Mouse (Mus musculus) inflammation-experienced regulatory T-cells, adult 6 months (primary cell): ENCODE measurements around the gene Foxp1. TPM values are rescaled to one million over a fixed set of nuclear protein-coding genes. Genes with fewer than 3 reads are reported as not detected.

ENCODE experiments used
- ATAC-seq: one replicate; pipeline ENCODE4 v1.8.0; 2017
- polyA plus RNA-seq, 3 experiments: library from polyadenylated mRNA; unstranded; fragments of 100-300 nt; shearing (Covaris generic); gene quantifications; one replicate each; pipeline ENCODE4 v1.2.1; 2017

Gene Foxp1
- polyA plus RNA-seq, 3 experiments from 2014 or later: 83.3 to 273 (median 271) TPM

DNA sequence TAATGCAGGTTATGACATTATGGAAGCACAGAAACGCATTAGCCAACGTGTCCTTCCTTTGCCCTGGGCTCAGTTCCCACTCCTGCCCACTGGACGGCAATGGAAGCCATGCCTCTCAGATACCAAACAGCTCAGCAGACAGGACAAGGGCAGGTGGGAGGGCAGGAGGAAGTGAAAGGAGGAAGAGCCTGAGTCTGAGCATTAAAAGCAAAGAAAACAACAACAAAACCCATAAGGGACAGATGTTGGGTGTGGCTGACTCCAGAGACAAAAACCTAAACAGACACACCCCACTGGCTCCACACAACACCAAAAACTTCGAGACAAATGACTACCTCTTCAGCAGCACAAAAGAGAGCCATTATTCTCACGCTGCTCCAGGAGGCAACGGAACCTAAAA is 515.0 kb downstream of the Foxp1 start:
- no peak for ATAC-seq

DNA sequence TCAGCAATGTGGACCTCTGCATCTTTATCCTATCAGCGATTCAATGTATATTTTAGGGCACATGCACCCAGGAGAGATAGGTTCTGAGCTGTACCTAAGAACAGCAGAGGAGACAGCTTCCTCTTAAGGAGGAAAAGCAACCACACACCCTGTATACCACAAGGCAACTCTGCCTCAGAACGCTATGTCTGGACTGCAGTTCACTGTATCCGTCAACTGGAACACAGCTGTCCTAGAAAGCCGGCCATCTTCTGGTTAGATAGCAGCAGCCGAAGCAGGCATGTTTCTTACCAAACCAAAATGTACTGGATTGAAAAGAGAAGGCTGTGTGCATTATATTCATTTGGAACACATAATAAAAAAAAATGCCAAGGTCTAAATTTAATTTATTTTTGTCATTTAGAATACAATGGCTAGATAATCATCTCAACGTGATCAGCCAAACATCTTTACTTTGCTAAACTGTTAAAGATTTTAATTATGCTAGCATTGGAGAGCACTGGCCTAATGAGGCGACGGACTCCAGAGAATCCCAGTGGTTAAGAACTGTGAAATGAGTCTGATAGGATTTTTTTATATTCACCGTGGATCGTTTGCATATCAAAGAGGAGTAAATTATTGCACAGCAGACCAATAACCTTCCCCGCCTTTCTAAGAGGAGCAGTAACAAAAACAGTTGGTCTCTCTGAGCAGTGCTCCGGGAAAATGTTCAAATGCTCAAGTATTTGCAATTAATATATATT is 518.1 kb downstream of the Foxp1 start:
- no peak for ATAC-seq

DNA sequence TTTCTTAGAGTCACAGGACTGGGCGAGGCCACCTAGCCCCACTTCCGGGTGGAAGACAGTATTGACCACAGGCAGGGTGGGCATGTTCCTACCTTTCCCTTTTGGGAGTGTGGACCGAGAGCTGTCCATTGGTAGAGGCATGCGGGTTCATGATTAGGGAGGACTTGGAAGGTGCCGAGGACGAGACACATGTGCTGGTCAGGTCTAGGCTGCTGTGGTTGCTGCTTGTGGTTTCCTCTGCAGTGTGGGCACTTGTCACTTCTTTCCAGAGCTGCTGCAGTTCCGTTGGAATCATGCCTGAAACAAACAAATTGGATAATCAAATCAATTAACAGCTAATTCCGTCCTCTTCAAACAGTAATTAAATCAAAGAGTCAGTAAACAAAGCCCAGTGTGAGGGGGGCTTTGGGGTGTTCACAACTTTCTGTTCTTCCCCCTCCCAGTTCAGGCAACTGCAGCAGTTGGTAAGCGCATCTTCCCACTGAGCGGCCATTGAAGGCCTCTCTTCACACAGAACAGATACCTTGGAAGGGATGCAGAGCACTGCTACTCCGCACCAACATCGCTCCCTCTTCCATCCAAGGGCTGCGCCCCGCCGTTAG is 519.3 kb downstream of the Foxp1 start:
- ATAC-seq: no peak

DNA sequence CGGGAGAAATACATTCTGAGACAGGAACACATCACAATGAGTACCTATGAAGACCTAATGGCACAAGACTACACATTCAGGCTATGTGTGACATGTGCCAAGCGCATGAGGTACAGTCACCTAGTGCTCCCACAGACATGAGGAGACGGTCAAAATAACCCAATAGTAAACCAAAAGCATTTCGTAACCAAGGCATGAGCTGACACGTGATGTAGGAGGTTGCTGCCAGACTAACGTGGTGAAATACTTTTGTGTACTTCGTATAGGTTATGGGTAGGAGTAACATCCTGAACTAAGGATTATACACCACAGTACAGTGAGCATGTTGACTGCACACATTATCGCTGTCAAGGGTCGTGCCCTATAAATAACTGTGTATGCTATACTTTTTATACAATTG is 520.9 kb downstream of the Foxp1 start:
- ATAC-seq: no peak

DNA sequence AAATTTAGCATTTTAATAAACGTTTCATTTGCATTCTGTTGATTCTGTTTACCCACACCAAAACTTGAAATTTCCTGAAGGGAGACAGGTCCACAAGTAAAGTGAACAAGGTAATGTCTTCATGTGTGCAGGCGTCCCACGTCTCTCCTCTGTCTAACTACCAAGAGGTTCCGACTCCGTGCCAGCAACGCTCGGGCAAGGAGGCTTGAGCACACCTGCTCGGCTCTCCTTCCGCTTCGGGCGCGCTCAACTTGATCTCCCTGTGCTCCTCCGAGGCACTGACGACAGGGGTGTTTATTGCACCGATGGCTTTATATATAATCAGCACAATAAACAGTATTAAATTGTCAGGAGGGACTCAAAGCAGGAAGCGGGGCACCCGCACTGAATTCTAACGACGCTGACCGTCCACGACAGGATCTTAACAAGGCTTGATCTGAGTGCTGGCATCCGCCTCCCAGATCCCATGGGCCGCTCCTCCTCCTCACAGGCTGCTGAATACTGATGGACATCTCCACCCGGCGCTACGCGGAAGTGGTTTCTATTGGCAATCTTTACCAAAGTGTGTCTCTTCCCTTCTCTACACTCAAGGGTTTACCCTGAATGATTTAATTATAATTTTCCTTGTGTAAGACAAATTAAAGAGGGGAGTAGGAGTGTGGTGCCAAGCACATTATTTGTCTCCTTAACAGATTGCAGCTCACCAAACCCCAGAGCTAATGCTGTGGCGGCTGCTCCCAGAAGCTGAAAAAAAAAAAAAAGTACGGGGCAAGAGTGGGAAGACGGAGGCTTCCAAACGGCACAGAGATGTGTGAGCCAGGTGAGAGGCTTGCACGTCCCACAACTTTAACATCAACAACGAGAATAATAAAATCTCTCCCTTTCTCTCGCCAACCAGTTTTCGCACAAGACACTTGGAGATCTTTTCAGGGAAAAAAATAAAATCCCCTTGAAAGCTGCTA is 523.3 kb downstream of the Foxp1 start:
- ATAC-seq: no peak

DNA sequence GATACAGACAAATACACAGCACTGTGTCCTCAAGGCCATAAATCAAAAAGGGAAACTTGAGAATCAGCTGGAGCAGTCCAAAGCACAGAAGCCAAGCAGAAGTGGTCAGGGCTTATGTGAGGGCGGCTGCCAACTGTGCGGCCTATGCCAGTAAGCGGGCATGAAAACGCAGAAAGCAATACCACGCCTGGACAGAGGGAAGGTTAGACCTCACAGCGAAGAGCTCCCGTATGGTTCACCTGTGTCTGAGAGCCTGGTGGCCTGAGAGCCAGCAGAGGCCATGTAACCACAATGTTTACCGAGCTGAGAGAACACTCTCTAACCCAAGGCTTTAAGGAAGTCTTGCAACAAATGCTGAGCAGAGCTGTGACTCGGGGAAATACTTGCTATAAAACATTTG is 524.8 kb downstream of the Foxp1 start:
- no peak for ATAC-seq

DNA sequence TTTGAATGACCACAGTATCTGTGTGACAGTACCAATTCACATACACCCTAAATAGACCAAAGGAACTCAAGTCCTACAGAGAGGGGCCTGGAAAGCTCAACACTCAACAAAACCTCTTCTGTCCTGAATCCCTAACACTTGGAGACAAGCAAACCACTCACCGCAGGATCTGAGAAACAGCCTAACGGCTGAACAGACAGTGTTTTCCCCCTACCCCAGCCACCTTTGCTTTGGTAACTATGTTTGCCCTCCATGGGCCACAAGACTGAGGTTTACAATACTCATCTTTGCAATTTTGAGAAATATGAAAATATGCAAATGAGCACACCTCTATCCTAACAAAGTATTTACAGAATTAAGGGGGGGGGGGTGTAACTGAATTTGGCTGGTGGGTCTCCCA is 525.7 kb downstream of the Foxp1 start:
- no peak for ATAC-seq

DNA sequence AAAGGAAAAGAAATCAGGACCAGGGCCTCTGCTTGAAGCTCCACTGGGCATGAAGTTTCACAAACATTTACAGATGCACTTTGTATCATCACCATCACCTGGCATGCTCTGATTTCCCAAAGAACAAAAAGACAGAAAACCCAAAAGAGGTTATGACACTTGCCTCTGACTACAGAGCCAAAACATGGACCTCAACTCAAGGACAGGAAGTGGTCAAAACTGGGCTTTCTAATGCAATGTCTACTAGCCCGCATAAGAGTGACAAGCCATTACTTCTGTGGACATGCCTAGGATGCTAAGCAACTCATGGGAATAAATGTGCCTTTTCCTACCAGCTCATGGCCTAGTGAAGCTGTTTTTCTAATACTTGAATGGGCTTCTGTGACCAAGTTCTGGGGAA is 526.2 kb downstream of the Foxp1 start:
- ATAC-seq: no peak

DNA sequence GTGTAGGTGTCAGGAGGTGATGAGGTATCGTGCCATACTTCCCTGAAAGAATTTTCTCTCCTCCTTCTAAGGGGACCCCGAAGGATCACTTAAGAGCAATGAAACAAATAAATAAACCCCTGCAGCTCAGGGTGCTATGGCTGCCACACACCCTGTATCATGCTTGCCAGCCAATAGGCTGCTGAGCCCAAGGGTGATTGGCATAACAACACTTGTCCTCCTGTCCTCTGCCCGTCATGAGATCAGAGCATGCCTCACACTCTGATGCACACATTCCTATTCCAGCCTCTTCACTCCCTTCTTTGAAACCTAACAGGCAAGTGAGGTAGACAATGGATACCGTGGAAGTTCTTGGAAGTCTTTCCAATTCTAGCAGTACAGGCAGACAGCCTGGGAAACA is 526.8 kb downstream of the Foxp1 start:
- no peak for ATAC-seq

DNA sequence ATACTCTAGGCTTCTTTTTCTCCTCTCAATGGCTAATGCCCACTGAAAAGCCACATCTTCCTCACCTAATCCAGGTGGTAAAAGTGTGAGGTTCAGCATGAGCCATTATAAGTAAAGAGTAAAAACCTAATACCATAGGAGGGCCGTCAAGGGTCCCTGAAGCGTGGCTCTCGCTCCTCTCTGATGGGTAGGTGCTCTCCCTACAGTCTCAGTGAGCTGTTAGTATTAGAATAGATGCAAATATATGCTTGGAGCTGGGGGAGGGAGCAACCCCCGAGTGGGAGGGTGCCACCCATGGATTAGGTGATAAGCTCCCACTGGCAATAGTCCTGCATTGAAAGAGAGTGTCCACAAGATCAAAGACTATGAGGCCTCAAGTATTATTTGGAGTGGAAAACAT is 527.6 kb downstream of the Foxp1 start:
- ATAC-seq: no peak

DNA sequence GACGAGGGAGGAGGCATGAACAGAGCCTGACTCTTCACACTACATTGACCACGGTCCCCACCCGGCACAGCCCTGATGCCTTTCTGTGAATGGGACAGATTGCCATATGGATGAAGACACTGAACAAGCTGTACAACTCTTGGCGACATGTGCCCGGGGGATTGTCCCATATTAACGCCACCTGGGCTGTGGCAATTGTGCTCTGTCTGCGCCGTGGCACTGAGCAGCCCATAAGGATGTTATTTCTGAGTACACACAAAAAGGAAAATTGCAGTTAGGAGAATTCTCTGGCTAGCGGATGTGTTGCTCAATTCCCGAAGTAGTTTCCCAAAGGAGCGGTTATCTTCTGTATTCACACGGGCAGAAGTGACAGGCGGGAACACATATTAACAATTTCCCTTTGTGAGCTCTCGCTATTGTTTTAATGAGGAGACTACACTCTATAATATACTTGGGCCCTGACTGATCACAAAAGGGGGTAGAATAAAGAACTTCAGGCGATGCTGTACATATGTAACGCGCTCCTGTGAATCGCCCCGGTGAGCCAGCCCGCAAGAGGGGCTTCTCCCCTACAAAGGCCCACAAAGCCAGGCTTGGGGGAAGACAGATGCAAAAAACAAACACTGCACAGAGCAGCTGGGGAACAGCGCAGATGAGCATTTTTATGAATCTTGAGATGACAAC is 528.3 kb downstream of the Foxp1 start:
- no peak for ATAC-seq

DNA sequence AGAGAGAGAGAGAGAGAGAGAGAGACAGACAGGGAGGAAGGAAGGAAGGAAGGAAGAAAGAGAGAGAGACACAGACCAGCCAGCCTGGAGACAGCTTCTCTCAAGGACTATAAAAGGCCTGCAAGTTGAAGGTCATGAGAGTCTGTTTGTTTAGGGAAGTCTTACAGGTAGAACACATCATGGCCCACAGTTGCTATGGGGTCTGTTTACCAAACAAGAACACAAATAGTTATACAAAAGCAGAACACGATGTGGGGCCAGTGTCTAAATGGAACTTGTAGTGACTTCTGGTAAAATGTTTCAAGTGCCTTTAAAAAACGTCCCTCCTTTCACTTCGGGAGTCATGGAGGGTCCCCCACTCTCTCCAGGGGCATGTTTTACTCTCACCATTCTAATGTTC is 529.3 kb downstream of the Foxp1 start:
- peak; percentile 29 for ATAC-seq

DNA sequence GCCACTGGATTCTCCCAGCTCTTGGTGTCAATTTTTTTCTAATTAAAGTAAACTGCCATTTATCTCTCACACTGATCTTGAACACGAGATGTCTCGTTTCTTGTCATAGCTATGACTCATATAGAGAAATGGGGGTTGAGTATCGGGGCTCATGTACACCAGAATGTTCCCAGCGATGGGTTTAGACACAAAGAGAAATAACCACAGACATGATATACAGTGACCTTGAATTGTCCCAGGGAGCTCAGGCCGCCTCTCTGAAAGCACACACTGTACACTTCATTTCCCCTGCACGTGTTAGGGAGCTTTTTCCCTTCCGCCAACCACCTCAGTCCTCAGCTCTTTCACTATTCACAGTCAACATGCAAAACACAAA is 529.8 kb downstream of the Foxp1 start:
- ATAC-seq: peak; percentile 89

DNA sequence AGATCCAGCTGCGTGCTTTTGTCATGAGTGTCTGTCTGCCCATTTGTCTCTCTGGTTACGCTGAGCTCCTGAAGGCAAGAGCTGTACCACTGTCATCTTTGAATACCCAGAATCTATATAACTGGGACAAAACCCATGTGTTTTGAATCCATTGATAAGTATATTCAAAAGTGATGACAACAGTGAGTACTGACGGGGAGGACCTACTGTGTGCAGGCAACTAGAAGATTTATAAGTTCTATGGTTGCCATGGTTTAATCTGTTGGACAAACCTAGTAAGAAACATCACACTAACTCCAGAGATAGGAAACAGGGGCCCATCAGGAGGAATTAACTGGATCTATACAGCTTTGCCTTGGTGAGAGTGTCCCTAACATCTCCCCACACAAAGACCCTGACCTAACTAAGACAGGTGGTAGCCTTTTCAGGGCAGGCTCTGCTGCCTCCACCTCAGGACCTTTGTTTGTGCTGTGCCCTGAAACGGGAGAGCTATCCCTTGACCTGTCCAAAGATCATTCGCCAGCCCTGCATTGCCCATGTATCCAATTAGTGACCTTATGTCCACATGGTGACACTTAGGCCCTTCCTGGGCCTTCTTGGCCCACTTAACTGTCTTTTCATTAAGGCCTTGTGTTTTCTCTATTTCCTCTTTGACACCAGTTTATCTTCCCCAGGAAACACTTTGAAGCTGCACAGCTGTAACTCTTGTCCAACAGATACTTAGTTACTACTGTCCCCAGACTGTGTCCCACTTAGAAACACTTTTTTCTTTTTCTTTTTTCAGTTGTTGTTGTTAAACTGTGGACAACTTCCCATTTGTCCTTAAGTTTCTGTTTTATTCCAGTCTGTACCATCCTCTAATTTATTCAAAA is 530.4 kb downstream of the Foxp1 start:
- ATAC-seq: peak; percentile 6

DNA sequence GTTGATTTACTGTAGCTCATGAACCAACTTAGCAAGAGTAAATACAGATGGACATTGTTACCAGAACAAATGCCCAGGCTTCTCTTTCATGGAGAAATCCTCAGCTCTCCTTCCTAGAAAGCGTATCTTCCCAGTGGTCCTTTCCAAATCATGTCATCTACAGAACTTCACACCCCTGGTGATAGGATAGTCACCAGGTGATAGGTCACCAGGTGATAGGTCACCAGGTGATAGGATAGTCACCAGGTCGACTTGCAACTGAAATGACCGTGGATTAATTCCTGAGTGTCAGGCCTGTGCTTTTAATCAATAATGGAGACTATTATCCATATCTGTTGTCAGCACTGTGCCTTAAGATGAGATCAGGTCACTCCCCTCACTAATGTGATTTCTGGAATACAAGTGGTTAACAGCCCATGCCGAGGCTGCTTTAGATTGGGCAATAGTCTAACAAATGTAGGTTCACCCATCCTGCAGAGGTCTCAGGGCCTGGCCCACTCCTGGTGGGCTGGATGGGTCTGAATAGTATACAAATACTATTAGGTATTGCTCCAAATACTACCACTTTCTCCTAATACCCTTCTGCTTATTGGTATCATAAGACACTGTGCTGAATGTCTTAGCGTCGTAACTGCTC is 534.9 kb downstream of the Foxp1 start:
- no peak for ATAC-seq

DNA sequence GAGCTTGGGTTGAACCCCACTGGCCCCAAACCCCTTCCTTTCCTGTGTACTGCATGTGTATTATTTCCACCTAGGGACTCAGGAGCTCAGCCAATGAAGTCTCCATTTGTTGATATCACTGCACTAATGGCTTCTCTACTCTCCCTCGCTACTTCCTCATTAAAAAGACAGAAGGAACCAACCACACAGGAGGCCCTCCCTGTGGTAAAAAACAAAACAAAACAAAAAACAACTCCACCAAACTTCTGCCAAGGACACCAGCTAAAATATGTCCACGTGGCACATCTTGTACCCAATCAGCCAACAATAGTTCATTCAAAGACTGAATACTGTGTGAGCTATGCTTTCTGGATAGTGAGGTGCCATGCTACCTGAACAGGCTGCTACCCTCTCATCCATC is 537.1 kb downstream of the Foxp1 start:
- no peak for ATAC-seq

DNA sequence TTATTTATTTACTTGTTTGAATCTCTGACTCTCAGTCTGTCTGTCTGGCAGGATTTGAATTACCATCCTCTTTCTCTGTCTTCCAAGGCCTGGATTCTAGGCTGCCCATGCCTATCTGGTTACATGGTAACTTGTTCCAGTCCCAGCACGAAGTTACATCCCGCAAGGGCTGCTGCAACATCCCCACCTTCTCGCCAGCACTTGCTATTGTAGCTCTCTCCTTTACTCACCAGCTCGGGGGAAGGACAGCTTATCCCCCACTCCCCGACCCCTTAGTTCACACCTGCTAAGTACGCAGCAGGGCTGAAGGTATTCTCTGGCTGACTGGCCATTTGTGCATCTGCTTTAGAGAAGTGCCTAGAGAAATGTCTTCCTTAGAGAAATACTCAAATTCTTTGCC is 537.9 kb downstream of the Foxp1 start:
- ATAC-seq: no peak

DNA sequence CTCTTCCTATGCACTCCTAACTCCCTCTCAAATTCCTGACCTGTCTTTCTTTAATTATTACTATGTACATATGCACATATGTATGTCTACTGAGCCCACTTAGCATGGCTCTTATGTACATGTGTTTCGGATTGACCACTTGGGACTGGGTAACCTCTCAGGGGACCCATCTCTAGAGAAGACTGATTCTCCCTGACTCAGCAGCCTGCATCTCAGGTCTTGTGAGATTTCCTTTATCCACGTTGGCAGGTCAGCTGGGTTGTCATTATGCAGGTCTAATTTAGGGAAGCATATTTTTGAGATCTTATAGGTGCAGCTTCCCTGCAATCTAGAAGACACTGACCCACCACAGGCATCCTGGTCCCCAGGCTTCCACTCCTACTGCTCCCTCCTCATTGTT is 538.5 kb downstream of the Foxp1 start:
- ATAC-seq: no peak

DNA sequence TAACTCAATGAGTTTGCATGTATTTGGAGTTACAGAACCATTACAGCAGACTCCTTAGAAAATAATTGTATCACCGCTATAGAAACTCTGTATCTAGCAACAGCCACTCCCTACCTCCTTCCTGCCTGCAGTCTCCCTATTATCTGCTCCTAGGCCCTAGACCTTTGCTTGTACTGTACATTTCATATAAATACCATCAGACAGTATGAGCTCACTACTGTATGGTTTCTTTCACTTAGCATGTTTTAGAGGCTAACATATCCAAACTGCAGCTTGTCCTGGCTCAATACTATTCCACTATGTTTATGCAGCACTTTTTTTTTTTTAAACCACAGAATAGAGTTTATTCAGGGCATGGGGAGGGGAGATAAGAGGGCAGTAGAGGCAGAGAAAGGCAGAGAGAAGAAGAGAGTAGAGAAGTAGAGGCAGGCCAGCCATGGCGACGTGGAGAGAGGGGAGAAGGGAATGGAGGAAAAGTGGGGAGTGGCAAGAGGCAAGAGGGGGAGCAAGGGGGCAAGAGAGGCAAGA is 539.1 kb downstream of the Foxp1 start:
- no peak for ATAC-seq

DNA sequence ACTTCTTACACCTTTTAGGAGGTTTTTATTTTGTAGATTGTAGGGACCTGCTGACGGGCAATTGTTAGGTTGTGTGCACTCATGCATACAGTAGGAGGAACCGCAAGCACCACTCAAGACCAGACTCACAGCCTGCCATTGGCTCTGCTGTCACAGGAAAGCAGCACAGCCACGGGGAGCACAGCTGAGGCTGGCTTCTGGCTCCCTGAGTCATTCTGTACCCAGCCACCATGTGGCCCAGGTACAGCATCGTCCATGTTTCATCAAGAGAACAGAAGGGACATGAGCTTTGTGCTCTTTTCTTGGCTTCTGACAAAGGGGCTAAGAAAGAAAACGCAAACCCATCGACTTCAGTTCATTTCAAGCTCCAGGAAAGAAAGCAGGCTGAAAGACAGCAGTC is 541.3 kb downstream of the Foxp1 start:
- no peak for ATAC-seq

DNA sequence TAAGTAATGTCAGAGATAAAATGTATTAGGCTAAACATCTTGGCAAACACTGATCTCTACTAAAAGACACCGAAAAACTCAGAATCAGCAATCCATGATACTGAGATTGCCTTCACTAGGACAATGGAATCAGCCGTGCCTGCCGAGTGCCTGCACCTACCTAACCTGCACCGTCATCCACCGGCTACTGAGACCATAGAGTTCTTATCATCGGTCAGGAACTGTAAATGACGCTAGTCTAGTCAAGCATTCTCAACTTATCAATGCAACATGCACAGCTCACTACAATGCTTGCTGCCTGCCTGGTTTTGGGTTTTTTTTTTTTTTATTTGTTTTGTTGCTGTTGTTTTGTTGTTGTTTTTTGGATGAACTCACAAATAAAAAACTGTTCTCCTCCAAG is 542.1 kb downstream of the Foxp1 start:
- no peak for ATAC-seq
